Mouse (Mus musculus) cerebellum, postnatal 10 days (tissue): Measurements from ENCODE around the gene Dcaf12l1.
A peak's percentile ranks its signal among the peaks of the same experiment; 100 is the strongest.
"Not testable (repeated sequence)": the region's sequence is repeated elsewhere in the genome, so short reads cannot be mapped to it uniquely, and the experiment has no call there.

ENCODE experiments used
- DNase-seq, 2 experiments: peaks; one replicate each; pipeline ENCODE4 v3.0.0; 2021; ENCODE audit warnings: mixed read lengths in 2 of 2

The Dcaf12l1 gene

DNA sequence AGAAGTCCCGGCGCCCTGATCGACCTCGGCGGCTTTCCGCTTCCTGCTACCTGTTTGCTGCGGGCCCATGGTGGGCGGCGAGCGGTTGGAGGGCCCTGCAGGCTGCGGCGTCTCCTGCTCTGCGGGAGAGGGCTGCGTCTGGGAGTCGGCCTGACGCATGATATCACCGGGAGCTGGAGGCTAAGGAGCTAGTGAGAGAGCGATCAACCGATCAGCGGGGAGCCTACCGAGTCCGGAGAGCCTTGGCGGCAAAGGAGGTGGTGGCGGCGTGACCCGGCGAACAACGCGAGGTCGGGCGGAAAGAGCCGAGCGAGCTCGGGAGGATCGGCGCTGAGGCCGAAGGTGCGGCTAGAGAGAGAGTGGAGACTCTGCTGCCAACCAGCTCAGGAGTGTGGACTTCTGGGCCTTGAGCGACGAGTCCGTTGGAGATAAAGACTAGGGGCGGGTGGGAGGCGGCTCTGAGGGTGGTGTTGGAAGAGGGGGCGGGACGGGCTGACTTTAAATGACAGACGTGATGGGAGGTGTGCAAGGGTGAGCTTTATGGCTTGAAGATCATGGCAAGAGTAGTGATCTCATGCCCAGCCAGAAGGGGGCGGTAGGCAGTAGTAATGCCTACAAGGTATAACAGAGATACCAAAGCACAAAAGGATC is at the start of gene Dcaf12l1:
Gene Dcaf12l1, minus strand, starts transcription at position 437 of the 651 bp plus-strand sequence.
- DNase-seq: peak; percentile 85 to 88

DNA sequence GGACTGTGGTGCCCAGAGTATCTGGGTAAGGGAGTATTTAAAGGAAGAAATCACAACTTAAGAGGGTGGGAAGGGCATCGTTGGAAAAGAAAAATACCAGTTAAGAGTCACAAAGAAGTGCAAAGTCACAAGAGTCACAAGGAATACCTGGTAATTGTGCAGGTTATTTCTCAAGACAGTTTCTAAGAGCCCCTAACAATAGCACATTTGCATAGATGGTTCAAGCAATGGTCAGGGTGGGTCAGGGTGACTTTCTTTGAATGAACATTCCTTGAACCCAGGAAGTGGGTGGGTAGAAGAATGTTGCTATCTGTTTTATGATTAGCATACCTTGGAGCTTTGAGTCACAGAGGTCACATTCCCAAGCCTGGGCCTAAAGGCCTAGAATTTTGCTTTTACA is 19.4 kb upstream of the Dcaf12l1 start:
- DNase-seq: not testable (repeated sequence)

DNA sequence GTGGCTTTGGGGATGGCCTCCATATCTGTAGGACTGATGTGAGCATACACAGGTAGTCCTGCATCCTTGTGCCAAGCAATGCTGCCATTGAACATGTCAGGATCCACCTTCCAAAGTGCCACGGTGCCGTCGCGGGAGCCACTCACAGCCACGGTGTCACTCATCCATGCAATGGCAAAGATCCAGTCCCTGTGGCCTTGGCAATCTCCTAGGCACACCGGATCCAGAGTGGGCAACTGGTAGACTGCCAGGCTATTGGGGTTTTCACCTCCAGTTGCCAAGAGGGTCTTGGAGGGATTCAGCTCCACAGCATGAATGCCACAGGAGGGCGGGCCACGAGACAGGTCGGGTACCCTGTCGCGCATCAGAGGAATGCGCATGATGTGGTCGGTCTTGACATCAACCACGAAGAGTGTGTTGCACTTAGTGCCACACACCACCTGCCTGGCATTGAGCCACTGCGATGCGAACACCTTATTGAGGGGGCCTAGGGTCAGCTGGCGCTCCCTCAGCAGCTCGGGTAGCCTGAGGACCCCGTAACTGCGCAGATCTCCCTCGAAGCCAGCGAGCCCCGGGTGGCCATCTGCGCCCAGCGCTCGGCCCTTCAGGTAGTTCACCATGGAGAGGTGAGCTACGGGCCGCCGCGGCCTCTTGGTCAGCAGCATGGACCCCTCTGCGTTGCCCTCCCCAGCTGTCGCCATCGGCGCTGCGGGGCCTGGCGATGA is 799 bp downstream of the Dcaf12l1 start:
- peak; percentile 68 to 77 for DNase-seq
